Comparison of ENCODE assay signal across 10 mouse cellular contexts in the genomic region with DNA sequence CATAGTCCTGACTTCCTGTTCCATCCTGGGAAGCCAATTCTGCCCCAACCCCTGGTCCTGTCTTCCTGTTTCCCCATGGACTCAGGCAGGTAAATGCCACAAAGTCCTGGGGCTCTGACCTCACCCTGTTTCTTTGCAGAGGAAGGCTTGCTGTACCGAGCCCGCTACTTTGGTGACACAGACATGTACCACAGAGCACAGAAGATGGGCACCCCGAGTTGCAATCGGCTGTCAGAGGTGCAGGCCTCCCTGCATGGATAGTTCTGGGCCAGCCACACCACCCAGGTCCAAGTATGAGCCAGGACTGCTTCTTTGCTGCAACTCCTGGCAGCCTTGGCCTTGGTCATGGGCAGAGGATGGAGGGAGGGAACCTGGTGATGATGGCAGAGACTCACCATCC. TPM values are rescaled to one million over a fixed set of nuclear protein-coding genes. Genes with fewer than 3 reads are reported as not detected.
A peak's percentile ranks its signal among the peaks of the same experiment; 100 is the strongest.
DNase-seq lines count a peak whose midpoint lies in the region; ATAC-seq and TF ChIP-seq lines count a peak whose summit lies in the region.
"Had no signal": no experiment of that assay in that cellular context is flagged by ENCODE, and none has a peak within 500 bp of the region (broad histone marks: within the 10 kb centered on the region; RNA-seq: fewer than 3 reads in every experiment).

No protein-coding gene starts in this region.

- H3K4me2 ChIP-seq in heart, embryonic 12.5 days = no peak overlapping the region
- H3K4me2 ChIP-seq in forebrain, embryonic 16.5 days (ENCODE audit: low read length) = no peak overlapping the region
- no peak overlapping the region for H3K4me2 ChIP-seq in liver, postnatal 0 days (ENCODE audit: low read depth, low read length)

- no peak for TF ChIP-seq POLR2A in bone marrow, adult 2 months (IDR thresholded peaks at IDR 0.05; ENCODE audit: borderline replicate concordance, control insufficient read depth, low read depth, low read length)

- no peak for ATAC-seq in heart, embryonic 12.5 days (ENCODE audit: insufficient number of reproducible peaks, low FRiP score)
- ATAC-seq in forebrain, embryonic 16.5 days = no peak
- ATAC-seq in liver, postnatal 0 days = no peak

- no peak overlapping the region for H3K27ac ChIP-seq in heart, embryonic 12.5 days (ENCODE audit: poor library complexity, severe bottlenecking)
- H3K27ac ChIP-seq in bone marrow, adult 2 months (ENCODE audit: control insufficient read depth, insufficient read depth, low read depth, low read length, poor library complexity) = peak overlapping the region; percentile 92
- peak overlapping the region; percentile 98 for H3K27ac ChIP-seq in forebrain, embryonic 16.5 days (ENCODE audit: low read length)
- H3K27ac ChIP-seq in liver, postnatal 0 days (ENCODE audit: low read depth) = peak overlapping the region; percentile 67

- no peak for DNase-seq in heart, postnatal 25 days (ENCODE audit: low spot score)
- no peak for DNase-seq in liver, postnatal 0 days
- no peak for DNase-seq in frontal cortex, postnatal 25 days (ENCODE audit: low spot score in 2 of 2)
- no peak for DNase-seq in layer of hippocampus, adult 18-20 months (ENCODE audit: low spot score in 2 of 2)
- no peak for DNase-seq in spleen, postnatal 4 days (ENCODE audit: low spot score in 2 of 2)
- DNase-seq: kidney, adult 18-20 months had no signal

- intact Hi-C loops in heart, postnatal 25 days (cut with DNase I) = loop anchor here (5.0 kb wide), 1 partner anchor 86 kb away; no protein-coding TSS in a partner anchor

- H3K36me3 ChIP-seq in heart, embryonic 12.5 days = peaks cover 67% of the 10 kb centered on the region
- no peaks in the 10 kb centered on the region for H3K36me3 ChIP-seq in forebrain, embryonic 16.5 days (ENCODE audit: control insufficient read depth, insufficient read depth)
- peaks cover 73% of the 10 kb centered on the region for H3K36me3 ChIP-seq in liver, postnatal 0 days (replicated peaks; ENCODE audit: insufficient read depth, low read length)

- 0 out of 2 replicates have a peak overlapping the region, but pooled peaks have one; percentile 9 for H3K9ac ChIP-seq in heart, embryonic 12.5 days
- H3K9ac ChIP-seq in forebrain, embryonic 16.5 days (replicated peaks; ENCODE audit: low read depth, low read length) = peak overlapping the region; percentile 2; the same call in 1 of the 2 replicates
- H3K9ac ChIP-seq in liver, postnatal 0 days (replicated peaks) = no peak overlapping the region

- no peak for TF ChIP-seq CTCF in bone marrow, adult 2 months (IDR thresholded peaks at IDR 0.05; ENCODE audit: control insufficient read depth, insufficient read depth, low read length)
- no peak for TF ChIP-seq CTCF in liver, postnatal 0 days (IDR thresholded peaks at IDR 0.05; ENCODE audit: low read depth)

- TF ChIP-seq EP300 in liver, postnatal 0 days (IDR thresholded peaks at IDR 0.05; ENCODE audit: low read depth) = no peak

- no peaks in the 10 kb centered on the region for H3K27me3 ChIP-seq in heart, embryonic 12.5 days (replicated peaks)
- no peaks in the 10 kb centered on the region for H3K27me3 ChIP-seq in forebrain, embryonic 16.5 days (replicated peaks; ENCODE audit: control insufficient read depth, insufficient read depth, low read length)
- no peaks in the 10 kb centered on the region for H3K27me3 ChIP-seq in liver, postnatal 0 days (ENCODE audit: insufficient read depth, low read length)

- 96% methylated on average over 4 of the region's 4 CpGs for WGBS in heart, embryonic 12.5 days
- WGBS in bone marrow, adult 2 months = 57% methylated on average over 4 of the region's 4 CpGs
- WGBS in forebrain, embryonic 16.5 days = 93% methylated on average over 4 of the region's 4 CpGs
- 83% methylated on average over 4 of the region's 4 CpGs for WGBS in liver, postnatal 0 days (ENCODE audit: insufficient replicate concordance)

- H3K4me1 ChIP-seq in heart, embryonic 12.5 days (replicated peaks) = peaks cover 46% of the 10 kb centered on the region
- peaks cover 27% of the 10 kb centered on the region for H3K4me1 ChIP-seq in bone marrow, adult 2 months (ENCODE audit: control insufficient read depth, insufficient read depth, low read length)
- peaks cover 63% of the 10 kb centered on the region for H3K4me1 ChIP-seq in forebrain, embryonic 16.5 days (replicated peaks; ENCODE audit: control insufficient read depth, insufficient read depth, low read length)
- H3K4me1 ChIP-seq in liver, postnatal 0 days (ENCODE audit: insufficient read depth) = peaks cover 43% of the 10 kb centered on the region

- H3K4me3 ChIP-seq in heart, embryonic 12.5 days = no peak overlapping the region
- no peak overlapping the region for H3K4me3 ChIP-seq in bone marrow, adult 2 months (replicated peaks; ENCODE audit: control insufficient read depth, low read depth, low read length)
- H3K4me3 ChIP-seq in forebrain, embryonic 16.5 days (replicated peaks; ENCODE audit: low read length) = no peak overlapping the region
- no peak overlapping the region for H3K4me3 ChIP-seq in liver, postnatal 0 days (ENCODE audit: low read depth, low read length)
- H3K4me3 ChIP-seq: erythroblast, embryonic 14.5 days had no signal

- H3K9me3 ChIP-seq in heart, embryonic 12.5 days (replicated peaks) = no peaks in the 10 kb centered on the region
- no peaks in the 10 kb centered on the region for H3K9me3 ChIP-seq in forebrain, embryonic 16.5 days (ENCODE audit: control insufficient read depth, low read length)
- H3K9me3 ChIP-seq in liver, postnatal 0 days (ENCODE audit: low read length) = no peaks in the 10 kb centered on the region

RNA-seq across cellular contexts. Expression of a gene that starts 16.9 kb away (rescaled TPM):
- polyA plus RNA-seq in heart, embryonic 12.5 days (2016; fragmentation: Nextera tagmentation; extraction: Ambion mirVana) = 31.4 and 32.8 TPM in 2 replicates
- 10 to 100 TPM; 34.5 to 35.9 TPM for total RNA-seq in heart, postnatal 25 days (2021)
- 15.4 and 20.5 TPM in 2 replicates for polyA plus RNA-seq in bone marrow, adult 2 months (2011; ENCODE audit: insufficient read depth, insufficient read length, low replicate concordance, missing spikeins)
- 18.5 and 21.2 TPM in 2 replicates for polyA plus RNA-seq in forebrain, embryonic 16.5 days (2015; fragmentation: Nextera tagmentation; extraction: Ambion mirVana)
- 15.5 and 17.0 TPM in 2 replicates for polyA plus RNA-seq in liver, postnatal 0 days (2015; fragmentation: Nextera tagmentation; extraction: Ambion mirVana)
- 10 to 100 TPM; 52.7 to 53.2 TPM for total RNA-seq in layer of hippocampus, adult 18-20 months (2021)

RNA-seq across cellular contexts. Expression of a gene that starts 55.4 kb away (rescaled TPM):
- polyA plus RNA-seq in heart, embryonic 12.5 days (2016; fragmentation: Nextera tagmentation; extraction: Ambion mirVana) = 23.9 and 25.7 TPM in 2 replicates
- 10 to 100 TPM; 41.8 to 77.1 TPM for total RNA-seq in heart, postnatal 25 days (2021)
- polyA plus RNA-seq in bone marrow, adult 2 months (2011; ENCODE audit: insufficient read depth, insufficient read length, low replicate concordance, missing spikeins) = 19.2 and 34.2 TPM in 2 replicates
- polyA plus RNA-seq in forebrain, embryonic 16.5 days (2015; fragmentation: Nextera tagmentation; extraction: Ambion mirVana) = 75.5 and 79.6 TPM in 2 replicates
- 3.6 and 5.2 TPM in 2 replicates for polyA plus RNA-seq in liver, postnatal 0 days (2015; fragmentation: Nextera tagmentation; extraction: Ambion mirVana)
- total RNA-seq in layer of hippocampus, adult 18-20 months (2021) = 10 to 100 TPM; 69.7 to 89.5 TPM
